Mouse (Mus musculus) forebrain, embryonic 16.5 days (tissue): ENCODE results near the gene H2afv. TPM values are rescaled to one million over a fixed set of nuclear protein-coding genes. Genes with fewer than 3 reads are reported as not detected.
"Not testable (repeated sequence)": the region's sequence is repeated elsewhere in the genome, so short reads cannot be mapped to it uniquely, and the experiment has no call there.

Experiments
- ATAC-seq: fragments of 200-750 bp; cut with Nextera tagmentation; 2 replicates; pipeline ENCODE4 v1.8.0; 2017; ENCODE audit warnings: mild to moderate bottlenecking, moderate library complexity
- H3K27ac ChIP-seq: fragments of 300-500 bp; sonication (generic); 2 replicates; pipeline ENCODE4 v1.5.1; 2014; ENCODE audit warnings: low read length, control low read depth
- H3K27me3 ChIP-seq: fragments of 300-500 bp; sonication (generic); replicated peaks from 2 replicates; pipeline ENCODE4 v1.6.1; 2014; ENCODE audit warnings: low read length; ENCODE audit not compliant: control insufficient read depth, insufficient read depth
- H3K36me3 ChIP-seq: fragments of 300-500 bp; sonication (generic); 2 replicates; pipeline ENCODE4 v1.6.1; 2014; ENCODE audit not compliant: control insufficient read depth, insufficient read depth
- H3K4me1 ChIP-seq: fragments of 300-500 bp; sonication (generic); replicated peaks from 2 replicates; pipeline ENCODE4 v1.6.1; 2014; ENCODE audit warnings: low read length; ENCODE audit not compliant: control insufficient read depth, insufficient read depth
- H3K4me2 ChIP-seq: fragments of 300-500 bp; sonication (generic); 2 replicates; pipeline ENCODE4 v1.6.1; 2014; ENCODE audit warnings: mild to moderate bottlenecking, low read length, control low read depth
- H3K4me3 ChIP-seq: fragments of 300-500 bp; sonication (generic); replicated peaks from 2 replicates; pipeline ENCODE4 v1.5.1; 2014; ENCODE audit warnings: mild to moderate bottlenecking, low read length, control low read depth
- H3K9ac ChIP-seq: fragments of 300-500 bp; sonication (generic); replicated peaks from 2 replicates; pipeline ENCODE4 v1.6.1; 2014; ENCODE audit warnings: low read depth, low read length, control low read depth
- H3K9me3 ChIP-seq: fragments of 300-500 bp; sonication (generic); 2 replicates; pipeline ENCODE4 v1.6.1; 2016; ENCODE audit warnings: low read length; ENCODE audit not compliant: control insufficient read depth
- whole genome bisulfite sequencing: fragments of 180-500 bp; shearing (Covaris S2); extraction: QIAGEN DNeasy Blood & Tissue Kit; methylation state at CpG from one replicate; pipeline ENCODE4 v1.1.7; 2014; 5-methylcytosine and 5-hydroxymethylcytosine counted together
- polyA plus RNA-seq: library from polyadenylated mRNA; unstranded; fragments of >200 nt; fragmentation: Nextera tagmentation; extraction: Ambion mirVana; gene quantifications from 2 replicates; pipeline ENCODE4 v1.2.1, GENCODE M21; 2015

H2afv gene
- polyA plus RNA-seq, 1 experiment from 2014 or later, result 438 TPM

DNA sequence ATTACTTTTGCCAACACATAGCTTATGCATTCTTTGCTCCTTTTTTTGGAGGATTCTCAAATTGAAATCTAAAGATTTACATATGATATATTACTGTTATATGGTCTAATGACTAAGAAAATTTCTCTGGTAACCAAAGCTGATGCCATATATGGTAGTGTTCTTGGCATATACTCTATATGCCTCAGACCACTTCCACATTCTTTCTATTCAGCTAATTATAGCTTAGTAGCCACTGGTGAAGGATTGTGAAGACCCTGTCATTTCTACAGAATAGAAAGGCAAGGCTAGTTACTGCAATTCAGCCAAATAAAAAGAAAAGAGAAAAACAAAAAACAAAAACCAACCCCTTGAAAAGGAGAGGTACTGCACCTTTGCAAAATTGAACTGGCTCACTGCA lies 27.8 kb upstream of the H2afv start:
- no peaks in the 10 kb centered on the region for H3K9me3 ChIP-seq
- H3K4me1 ChIP-seq, result peaks cover 52% of the 10 kb centered on the region
- no peak for ATAC-seq
- peak overlapping the region; percentile 86 for H3K4me2 ChIP-seq
- no peak overlapping the region for H3K27ac ChIP-seq
- H3K27me3 ChIP-seq, result no peaks in the 10 kb centered on the region
- H3K4me3 ChIP-seq, result peak overlapping the region; percentile 46
- H3K9ac ChIP-seq, result peak overlapping the region; percentile 18; the same call in 1 of the 2 replicates
- no peaks in the 10 kb centered on the region for H3K36me3 ChIP-seq

DNA sequence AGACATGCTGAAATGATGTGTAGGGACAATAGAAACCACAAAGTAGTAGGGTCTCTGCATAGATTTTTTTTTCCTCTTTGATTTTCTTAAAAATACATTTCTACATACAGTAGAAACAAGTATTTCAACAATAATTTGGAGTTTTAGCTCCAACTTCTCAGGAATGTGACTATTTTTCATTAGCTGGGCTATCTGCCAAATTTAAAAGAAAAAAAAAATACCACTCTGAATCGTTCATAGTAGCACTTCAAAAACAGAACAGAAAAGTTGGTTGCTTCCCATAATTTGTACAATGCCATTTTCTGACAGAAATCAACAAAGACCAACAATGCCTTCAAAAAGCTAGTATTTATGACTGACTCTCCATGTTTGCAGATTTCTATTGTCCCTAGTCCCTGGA lies 27.2 kb upstream of the H2afv start:
- Histone ChIP-seq H3K27ac (no peak overlapping the region), H3K9ac (0 out of 2 replicates have a peak overlapping the region, but pooled peaks have one; percentile 25), H3K36me3 (no peaks in the 10 kb centered on the region), H3K9me3 (no peaks in the 10 kb centered on the region), H3K4me3 (peak overlapping the region; percentile 46), H3K4me2 (peak overlapping the region; percentile 86), H3K27me3 (no peaks in the 10 kb centered on the region), H3K4me1 (peaks cover 52% of the 10 kb centered on the region)
- WGBS, result 0% methylated on average over 1 of the region's 1 CpGs
- no peak for ATAC-seq

- Histone ChIP-seq H3K27ac (peak overlapping the region; percentile 51), H3K36me3 (no peaks in the 10 kb centered on the region), H3K4me2 (peak overlapping the region; percentile 86), H3K4me3 (peak overlapping the region; percentile 43), H3K27me3 (no peaks in the 10 kb centered on the region), H3K4me1 (peaks cover 52% of the 10 kb centered on the region), H3K9me3 (no peaks in the 10 kb centered on the region), H3K9ac (peak overlapping the region; percentile 36)
- 20% methylated on average over 2 of the region's 2 CpGs for WGBS
- ATAC-seq, result no peak
These were observed 26.8 kb upstream of the H2afv start for GRCm38 (mm10) chr11:6471054-6471453.

DNA sequence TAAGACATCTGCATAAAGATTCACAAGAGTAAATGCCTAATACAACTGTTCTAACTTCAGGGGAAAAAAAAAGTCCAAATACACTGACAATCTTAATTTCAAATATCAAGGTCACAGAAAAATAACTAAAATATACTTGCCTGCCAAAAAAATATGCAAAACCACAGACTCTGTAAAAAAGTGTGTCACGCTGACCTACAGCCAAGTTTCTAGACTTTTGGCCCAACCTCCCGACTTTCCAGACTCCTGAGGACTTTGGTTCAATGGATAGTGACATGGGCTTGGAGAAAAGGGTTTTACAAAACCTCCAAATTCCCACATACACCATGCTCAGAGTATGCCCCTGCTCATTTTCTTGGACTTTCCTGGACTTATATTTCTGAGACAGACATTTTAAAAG lies 24.3 kb upstream of the H2afv start:
- no peaks in the 10 kb centered on the region for H3K36me3 ChIP-seq
- H3K27me3 ChIP-seq, result no peaks in the 10 kb centered on the region
- H3K4me1 ChIP-seq, result peaks cover 42% of the 10 kb centered on the region
- no peak overlapping the region for H3K4me2 ChIP-seq
- H3K9me3 ChIP-seq, result no peaks in the 10 kb centered on the region
- no peak overlapping the region for H3K9ac ChIP-seq
- H3K27ac ChIP-seq, result no peak overlapping the region
- no peak overlapping the region for H3K4me3 ChIP-seq
- ATAC-seq, result no peak
- WGBS, result 76% methylated on average over 2 of the region's 2 CpGs

- Histone ChIP-seq H3K27me3 (no peaks in the 10 kb centered on the region), H3K4me2 (no peak overlapping the region), H3K36me3 (no peaks in the 10 kb centered on the region), H3K4me3 (no peak overlapping the region), H3K27ac (no peak overlapping the region), H3K4me1 (peaks cover 17% of the 10 kb centered on the region), H3K9me3 (no peaks in the 10 kb centered on the region), H3K9ac (no peak overlapping the region)
- WGBS, result 21% methylated on average over 4 of the region's 4 CpGs
- ATAC-seq, result peak; percentile 63
These were observed 20.9 kb upstream of the H2afv start for GRCm38 (mm10) chr11:6465122-6465521.

- H3K27ac ChIP-seq, result no peak overlapping the region
- H3K4me2 ChIP-seq, result no peak overlapping the region
- 90% methylated on average over 6 of the region's 6 CpGs for WGBS
- H3K4me1 ChIP-seq, result peaks cover 6% of the 10 kb centered on the region
- no peaks in the 10 kb centered on the region for H3K36me3 ChIP-seq
- no peaks in the 10 kb centered on the region for H3K27me3 ChIP-seq
- H3K9ac ChIP-seq, result no peak overlapping the region
- no peak overlapping the region for H3K4me3 ChIP-seq
- no peaks in the 10 kb centered on the region for H3K9me3 ChIP-seq
- no peak for ATAC-seq
These were observed 19.1 kb upstream of the H2afv start for GRCm38 (mm10) chr11:6463159-6463837.

GRCm38 (mm10) chr11:6456083-6456482 lies 11.8 kb upstream of the H2afv start:
- 74% methylated on average over 6 of the region's 6 CpGs for WGBS
- Histone ChIP-seq H3K27me3 (no peaks in the 10 kb centered on the region), H3K4me1 (no peaks in the 10 kb centered on the region), H3K4me3 (no peak overlapping the region), H3K4me2 (no peak overlapping the region), H3K9me3 (0 out of 2 replicates have a peak, but pooled peaks cover 2% of the 10 kb centered on the region), H3K36me3 (no peaks in the 10 kb centered on the region), H3K9ac (no peak overlapping the region), H3K27ac (no peak overlapping the region)
- no peak for ATAC-seq

DNA sequence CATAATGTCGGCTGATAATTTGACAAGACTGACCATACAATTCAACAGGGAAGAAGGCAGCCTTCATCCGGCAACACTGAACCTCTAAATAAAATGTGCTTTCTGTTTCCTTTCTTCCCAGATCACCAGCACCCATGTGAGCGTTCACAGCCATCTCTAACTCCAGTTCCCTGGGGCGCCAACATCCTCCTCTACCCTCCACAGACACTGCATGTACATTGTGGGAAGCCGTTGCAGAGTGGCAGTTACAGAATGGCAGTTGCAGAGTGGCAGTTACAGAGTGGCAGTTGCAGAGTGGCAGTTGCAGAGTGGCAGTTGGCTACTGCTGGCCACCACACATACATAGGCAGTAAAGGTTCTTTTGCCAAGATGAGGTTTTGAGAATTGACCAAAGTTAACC lies 3.9 kb upstream of the H2afv start:
- not testable (repeated sequence) for H3K4me1 ChIP-seq, H3K4me2 ChIP-seq, ATAC-seq, H3K9ac ChIP-seq, H3K36me3 ChIP-seq, H3K9me3 ChIP-seq, H3K27me3 ChIP-seq, H3K4me3 ChIP-seq, H3K27ac ChIP-seq
- 97% methylated on average over 5 of the region's 5 CpGs for WGBS

DNA sequence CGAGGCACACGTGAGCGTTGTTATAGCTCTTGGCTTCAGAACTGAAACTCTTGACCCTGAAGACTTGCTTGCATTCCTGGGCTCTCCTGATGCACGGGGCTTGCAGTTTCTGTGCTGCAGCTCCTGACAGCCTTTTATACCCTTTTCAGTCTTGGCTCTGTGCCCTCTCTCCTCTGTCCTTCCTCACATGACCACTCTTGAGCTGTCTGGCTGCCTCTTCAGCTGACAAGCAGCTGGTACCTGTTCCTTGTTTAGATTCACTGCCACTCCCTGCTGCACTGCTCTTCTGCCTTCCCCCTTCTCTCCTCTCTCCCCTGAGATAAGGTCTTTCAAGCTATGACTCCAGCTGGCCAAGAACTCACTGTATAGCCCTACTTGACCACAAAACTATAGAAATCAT lies 3.2 kb upstream of the H2afv start:
- Histone ChIP-seq H3K36me3 (no peaks in the 10 kb centered on the region), H3K27ac (no peak overlapping the region), H3K4me2 (no peak overlapping the region), H3K4me3 (no peak overlapping the region), H3K9me3 (no peaks in the 10 kb centered on the region), H3K4me1 (peaks cover 7% of the 10 kb centered on the region), H3K9ac (no peak overlapping the region), H3K27me3 (no peaks in the 10 kb centered on the region)
- 80% methylated on average over 4 of the region's 4 CpGs for WGBS
- ATAC-seq, result no peak

- H3K9ac ChIP-seq, result no peak overlapping the region
- H3K27me3 ChIP-seq, result no peaks in the 10 kb centered on the region
- no peaks in the 10 kb centered on the region for H3K9me3 ChIP-seq
- H3K4me1 ChIP-seq, result peaks cover 7% of the 10 kb centered on the region
- H3K4me2 ChIP-seq, result no peak overlapping the region
- no peaks in the 10 kb centered on the region; the same call in 1 of the 2 replicates for H3K36me3 ChIP-seq
- ATAC-seq, result no peak
- no peak overlapping the region for H3K4me3 ChIP-seq
- H3K27ac ChIP-seq, result no peak overlapping the region
- WGBS, result 95% methylated on average over 7 of the region's 7 CpGs
These were observed 1.7 kb upstream of the H2afv start for GRCm38 (mm10) chr11:6445951-6446350.
